Mouse (Mus musculus): ENCODE data around the gene Shf. TPM values are rescaled to one million over a fixed set of nuclear protein-coding genes. Genes with fewer than 3 reads are reported as not detected.

Shf gene
- total RNA-seq, 2 experiments from 2014 or later = 61.7 to 62.6 TPM

- Histone ChIP-seq H3K4me3 (no peak overlapping the region), H3K27ac (no peak overlapping the region)
- TF ChIP-seq CTCF (conservative IDR thresholded peaks at IDR 0.05) = no peak
- no peak for DNase-seq (ENCODE audit: low spot score in 2 of 2)
Observed at GRCm38 (mm10) chr2:122366039-122366438, 2.9 kb downstream of the Shf start.

GRCm38 (mm10) chr2:122365244-122365866 lies 3.6 kb downstream of the Shf start:
- peak; percentile 68 for TF ChIP-seq CTCF (conservative IDR thresholded peaks at IDR 0.05)
- Histone ChIP-seq H3K4me3 (no peak overlapping the region), H3K27ac (no peak overlapping the region)
- no peak for DNase-seq (ENCODE audit: low spot score in 2 of 2)

DNA sequence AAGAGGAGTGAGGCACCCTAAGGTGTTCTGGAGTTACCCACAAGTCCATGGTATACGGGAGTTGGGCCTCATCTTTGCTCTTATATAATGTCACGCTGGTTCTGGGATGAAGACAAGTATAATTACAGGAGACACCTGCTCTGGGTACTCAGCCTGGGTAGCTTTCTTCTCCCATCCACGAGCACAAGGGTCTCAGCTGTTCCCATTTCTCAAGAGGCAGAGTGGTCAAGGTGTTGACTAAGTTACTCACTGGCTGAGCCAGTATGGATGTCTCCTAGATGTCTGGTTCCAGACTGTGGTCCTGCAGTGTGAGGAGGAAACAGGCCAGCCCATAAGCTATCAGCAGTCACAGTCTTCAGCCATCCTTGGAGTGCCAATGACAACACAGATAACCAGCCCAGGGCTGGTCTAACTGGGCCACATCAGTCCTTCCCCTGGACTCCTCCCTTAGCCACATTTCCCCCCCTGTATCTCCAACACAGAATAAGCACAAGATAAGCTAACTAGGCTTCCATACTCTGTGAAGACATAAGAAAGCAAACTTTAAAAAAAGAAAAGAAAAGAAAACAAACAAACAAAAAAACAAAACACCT lies 4.5 kb downstream of the Shf start:
- no peak for DNase-seq (ENCODE audit: low spot score in 2 of 2)
- no peak for TF ChIP-seq CTCF (conservative IDR thresholded peaks at IDR 0.05)
- no peak overlapping the region for H3K27ac ChIP-seq
- no peak overlapping the region for H3K4me3 ChIP-seq

GRCm38 (mm10) chr2:122362622-122363523 lies 6.1 kb downstream of the Shf start:
- DNase-seq (ENCODE audit: low spot score in 2 of 2) = no peak
- Histone ChIP-seq H3K27ac (no peak overlapping the region), H3K4me3 (no peak overlapping the region)
- TF ChIP-seq CTCF (conservative IDR thresholded peaks at IDR 0.05) = peak; percentile 63

DNA sequence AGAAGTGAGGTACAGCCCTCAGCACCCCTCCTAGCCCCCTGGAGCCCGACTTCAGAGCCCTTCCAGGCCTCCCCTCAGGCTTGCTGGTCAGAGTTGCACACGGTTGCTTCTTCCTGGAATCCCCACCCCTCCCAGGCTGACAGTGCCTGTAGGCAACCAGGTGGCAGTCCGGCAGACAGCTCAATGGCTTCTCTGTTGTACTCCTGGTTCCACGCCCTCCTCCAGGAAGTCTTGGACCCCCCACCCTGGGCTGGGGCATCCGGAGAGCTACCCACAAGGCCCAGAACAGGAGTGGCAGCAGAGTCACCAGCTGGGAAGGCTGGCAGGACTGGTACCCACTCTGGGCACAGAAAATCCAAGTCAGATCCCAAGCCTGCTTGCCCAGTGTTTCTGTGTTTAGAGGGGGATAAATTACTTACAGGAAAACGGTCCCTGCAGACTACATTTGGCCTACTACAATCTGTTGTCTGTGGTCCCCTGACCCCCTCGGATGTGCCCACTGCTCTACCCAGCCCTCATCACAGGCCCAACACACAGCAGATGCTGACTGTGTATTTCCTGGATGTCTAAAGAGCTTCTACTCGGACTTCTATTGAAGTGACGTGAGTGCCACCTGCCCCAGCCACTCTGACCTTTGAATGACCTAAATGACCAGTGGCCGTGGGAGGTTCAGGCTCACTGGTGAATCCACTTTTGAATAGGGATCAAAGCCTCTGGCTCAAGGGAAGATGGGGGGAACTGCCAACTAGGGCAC lies 6.9 kb downstream of the Shf start:
- TF ChIP-seq CTCF (conservative IDR thresholded peaks at IDR 0.05) = no peak
- no peak overlapping the region for H3K27ac ChIP-seq
- no peak overlapping the region for H3K4me3 ChIP-seq

DNA sequence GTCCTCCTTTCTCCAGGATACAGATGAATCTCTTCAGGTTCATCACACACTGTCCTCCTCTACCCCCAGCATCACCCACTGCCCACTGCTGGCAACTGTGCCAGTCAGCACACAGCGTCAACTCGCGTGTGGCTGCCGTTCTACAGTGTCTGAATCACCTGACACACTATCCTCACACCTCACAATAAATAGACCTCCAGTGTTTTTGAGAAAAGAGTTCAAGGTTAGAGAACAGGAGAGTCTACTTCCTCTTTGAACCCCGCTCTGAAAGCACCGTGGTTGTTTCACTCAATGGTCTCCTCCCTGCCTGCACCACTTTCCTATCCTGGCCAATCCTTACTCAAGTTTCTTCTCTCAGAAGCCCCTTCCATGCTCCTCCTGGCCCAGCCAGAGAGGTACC lies 7.8 kb downstream of the Shf start:
- no peak overlapping the region for H3K27ac ChIP-seq
- no peak for TF ChIP-seq CTCF (conservative IDR thresholded peaks at IDR 0.05)
- DNase-seq (ENCODE audit: low spot score in 2 of 2) = no peak

More for the DNA sequence above, 6.9 kb downstream of the Shf start:
- DNase-seq (ENCODE audit: low spot score in 2 of 2) = no peak

DNA sequence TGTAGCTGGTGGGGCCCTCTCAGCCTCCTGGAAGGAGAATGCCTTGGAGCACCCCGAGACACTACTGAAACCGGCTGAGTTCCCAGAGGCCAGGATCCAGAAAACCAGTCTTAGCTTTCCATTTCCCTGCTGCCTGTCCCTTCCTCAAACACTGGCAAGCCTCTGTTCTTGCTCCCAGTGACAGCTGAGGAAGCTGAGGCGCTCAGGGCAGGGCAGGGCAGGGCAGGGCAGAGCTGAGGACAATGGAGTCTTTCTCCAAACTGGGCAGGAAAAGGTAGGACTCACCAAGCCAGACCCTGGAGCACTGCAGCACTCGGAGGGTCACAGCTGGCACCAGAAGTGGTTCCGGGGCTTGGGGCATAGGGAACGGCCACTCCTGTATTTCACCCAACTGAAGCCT lies 8.7 kb downstream of the Shf start:
- Histone ChIP-seq H3K27ac (no peak overlapping the region), H3K4me3 (no peak overlapping the region)
- DNase-seq (ENCODE audit: low spot score in 2 of 2) = no peak
- TF ChIP-seq CTCF (conservative IDR thresholded peaks at IDR 0.05) = no peak

More for the DNA sequence above, 7.8 kb downstream of the Shf start:
- H3K4me3 ChIP-seq = no peak overlapping the region

- DNase-seq (ENCODE audit: low spot score in 2 of 2) = no peak
- no peak for TF ChIP-seq CTCF (conservative IDR thresholded peaks at IDR 0.05)
- Histone ChIP-seq H3K4me3 (no peak overlapping the region), H3K27ac (no peak overlapping the region)
Observed at GRCm38 (mm10) chr2:122356187-122356586, 12.8 kb downstream of the Shf start.

DNA sequence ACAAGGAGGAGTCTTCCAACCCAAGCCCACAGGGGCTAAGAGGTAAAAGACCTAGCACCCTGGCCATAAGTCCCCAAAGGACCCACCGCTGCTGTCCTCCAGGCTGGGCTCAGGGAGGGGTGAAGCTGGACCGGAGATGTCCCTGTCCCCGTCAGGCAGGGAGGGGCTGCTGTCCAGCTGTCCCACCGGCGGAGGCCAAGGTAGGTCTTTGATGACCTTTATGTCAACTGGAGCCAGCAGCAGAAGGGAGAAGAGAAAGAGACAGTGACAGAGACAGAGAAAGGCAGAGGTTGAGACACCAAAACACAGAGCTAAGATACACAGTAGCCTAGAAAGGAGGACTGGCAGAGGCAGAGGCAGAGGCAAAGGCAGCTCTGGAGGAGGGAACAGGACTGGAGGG lies 13.6 kb downstream of the Shf start:
- DNase-seq (ENCODE audit: low spot score in 2 of 2) = no peak
- no peak overlapping the region for H3K4me3 ChIP-seq
- H3K27ac ChIP-seq = no peak overlapping the region
- no peak for TF ChIP-seq CTCF (conservative IDR thresholded peaks at IDR 0.05)

DNA sequence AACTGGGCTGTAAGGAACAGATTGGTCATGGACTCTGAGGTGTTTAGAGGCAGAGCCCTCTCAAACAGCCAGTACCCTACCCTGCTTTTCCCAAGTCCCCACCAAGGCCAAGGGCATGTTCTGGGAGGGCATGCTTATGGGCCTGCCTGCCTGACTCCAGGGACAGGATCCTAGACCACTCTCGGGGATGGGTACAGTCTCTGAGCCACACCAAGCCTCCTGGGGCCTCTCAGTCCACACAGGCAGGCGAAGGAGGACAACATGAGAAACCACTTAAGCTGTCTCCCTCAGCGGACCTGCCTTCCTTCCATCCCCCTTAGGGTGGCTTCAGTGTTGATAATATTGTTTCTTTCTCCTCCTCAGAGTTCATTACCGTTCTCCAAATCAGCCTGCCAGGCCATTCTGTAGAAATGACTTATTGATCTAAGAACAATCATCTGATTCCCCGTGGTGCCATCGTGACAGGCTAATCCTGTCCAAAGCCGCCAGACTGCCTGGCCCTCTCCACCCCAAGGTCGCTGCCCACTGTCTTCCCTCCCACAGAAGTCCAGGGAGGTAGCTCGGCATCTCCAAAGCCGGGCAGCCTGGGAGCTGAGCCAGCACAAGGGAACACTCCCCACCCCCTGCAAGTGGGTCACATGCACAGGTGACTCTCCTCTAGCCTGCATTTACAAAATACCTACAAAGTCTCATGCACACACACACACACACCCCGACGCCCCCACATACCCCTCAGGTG lies 14.6 kb downstream of the Shf start:
- no peak for TF ChIP-seq CTCF (conservative IDR thresholded peaks at IDR 0.05)
- H3K4me3 ChIP-seq = no peak overlapping the region
- H3K27ac ChIP-seq = no peak overlapping the region
- no peak for DNase-seq (ENCODE audit: low spot score in 2 of 2)

DNA sequence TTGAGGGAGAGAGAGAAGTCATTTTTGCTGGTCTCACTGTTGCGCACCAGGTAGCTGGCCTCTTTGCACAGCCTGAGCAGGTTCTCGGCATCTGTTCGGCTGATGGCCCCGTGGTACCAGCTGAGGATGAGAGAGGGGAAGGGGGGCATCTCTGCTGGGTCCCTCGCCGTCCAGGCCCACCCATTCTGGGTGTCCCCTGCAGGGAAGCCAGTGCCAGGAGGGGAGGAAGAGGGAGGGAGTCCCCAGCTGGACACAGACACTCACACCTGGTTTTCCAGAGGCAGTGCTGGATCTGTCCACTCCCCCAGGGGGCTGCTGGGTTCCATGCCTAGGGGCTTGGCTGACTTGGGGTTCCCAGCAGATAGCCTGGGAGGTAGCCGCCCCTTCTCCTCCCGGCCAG lies 15.2 kb downstream of the Shf start:
- DNase-seq (ENCODE audit: low spot score in 2 of 2) = no peak
- Histone ChIP-seq H3K27ac (no peak overlapping the region), H3K4me3 (no peak overlapping the region)
- no peak for TF ChIP-seq CTCF (conservative IDR thresholded peaks at IDR 0.05)

- H3K27ac ChIP-seq = peak overlapping the region; percentile 76; the same call in 1 of the 2 replicates
- no peak for DNase-seq (ENCODE audit: low spot score in 2 of 2)
- TF ChIP-seq CTCF (conservative IDR thresholded peaks at IDR 0.05) = no peak
- H3K4me3 ChIP-seq = no peak overlapping the region
Observed at GRCm38 (mm10) chr2:122352992-122353391, 16.0 kb downstream of the Shf start.

Measured in layer of hippocampus, adult 2 months (tissue).